Mouse (Mus musculus): Measurements from ENCODE around the gene Dgat2.

Dgat2 gene

DNA sequence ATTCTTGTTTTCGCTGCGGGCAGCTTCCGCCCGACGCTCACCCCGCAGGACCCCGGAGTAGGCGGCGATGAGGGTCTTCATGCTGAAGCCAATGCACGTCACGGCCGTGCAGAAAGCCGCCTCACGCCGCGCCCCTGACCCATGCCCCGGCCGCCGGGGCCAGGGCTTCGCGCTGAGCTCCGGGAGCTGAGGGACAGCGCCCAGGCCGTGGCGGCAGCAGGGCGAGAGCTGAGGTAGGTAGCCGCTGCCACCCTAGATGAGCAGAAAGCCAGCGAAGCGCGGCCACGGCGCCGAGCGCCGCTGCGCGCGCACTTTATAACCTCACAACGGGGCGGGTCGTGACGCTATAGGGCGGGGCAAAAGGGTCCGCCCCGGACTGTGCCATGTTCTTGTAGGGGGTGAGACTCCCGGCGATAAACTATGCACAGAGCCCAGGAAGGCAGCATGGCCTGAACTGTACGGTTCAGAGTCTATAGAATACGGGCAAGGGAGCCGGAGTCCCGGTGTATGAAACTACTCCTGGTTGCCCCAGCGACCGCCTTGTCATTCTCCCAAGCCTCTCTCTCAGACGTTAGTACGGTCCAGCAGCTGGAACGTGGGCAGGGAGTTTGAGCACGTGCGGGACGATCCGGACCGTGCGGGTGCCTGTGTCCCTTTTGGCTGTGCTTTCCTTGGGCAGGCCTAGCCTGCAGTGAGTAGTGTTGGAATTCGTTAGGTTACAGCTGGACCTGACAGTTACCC lies at the start of gene Dgat2:
Gene Dgat2 (minus strand): TSS at position 288 of the 741 bp plus-strand sequence.
- DNase-seq (ENCODE audit: low read depth, low spot score) = peak; percentile 85

DNA sequence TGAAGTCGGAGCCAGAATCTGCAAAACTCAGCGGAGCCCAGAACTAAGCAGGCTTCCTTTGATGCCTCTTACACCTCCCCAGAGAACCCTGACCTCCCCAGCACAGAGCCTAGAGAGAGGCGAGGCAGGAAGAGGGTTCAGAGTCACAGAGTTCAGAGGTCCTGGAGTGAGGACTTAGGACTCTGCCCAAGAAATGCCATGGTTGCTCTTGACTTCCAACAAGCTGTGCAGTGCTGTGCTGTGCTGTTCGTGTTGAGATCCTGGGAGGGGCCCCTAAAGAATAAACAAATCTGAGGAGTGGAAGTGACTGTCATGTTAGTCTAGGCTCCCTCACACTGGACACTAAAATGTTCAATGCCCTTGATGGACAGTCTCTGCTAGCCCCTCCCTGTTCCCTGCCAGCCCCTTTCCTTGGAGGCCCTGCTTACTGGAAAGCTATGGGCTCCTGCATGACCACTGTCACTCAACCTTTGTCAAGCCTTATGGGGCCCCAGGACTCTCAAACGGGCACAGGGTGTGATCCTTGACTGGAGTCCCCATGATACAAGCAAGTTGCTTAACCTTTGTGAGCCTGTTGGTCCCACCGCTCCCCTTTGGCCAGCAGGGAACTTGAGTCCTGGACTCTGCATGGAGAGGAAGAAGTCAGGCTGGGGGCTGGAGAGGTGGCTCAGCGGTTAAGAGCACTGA lies 47.7 kb upstream of the Dgat2 start:
- no peak for DNase-seq (ENCODE audit: low read depth, low spot score)

DNA sequence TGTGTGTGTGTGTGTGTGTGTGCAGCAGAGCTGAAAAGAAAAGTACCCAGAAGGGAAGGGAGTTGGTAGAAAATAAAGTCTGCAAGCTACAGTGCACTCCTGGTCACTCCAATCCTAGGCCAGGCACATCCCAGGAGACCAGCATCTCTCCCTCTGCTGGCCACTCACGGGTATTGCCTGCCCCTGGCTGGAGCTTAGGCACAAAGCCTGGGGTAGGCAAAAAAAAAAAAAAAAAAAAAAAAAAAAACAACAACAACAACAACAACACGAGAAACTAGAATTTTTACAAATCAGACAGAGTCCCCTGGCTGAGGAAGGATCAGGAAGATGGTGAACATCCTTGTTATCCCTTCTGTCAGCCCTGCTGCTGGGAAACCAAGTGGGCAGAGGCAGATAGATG lies 46.9 kb upstream of the Dgat2 start:
- peak; percentile 49 for DNase-seq (ENCODE audit: low read depth, low spot score)

DNA sequence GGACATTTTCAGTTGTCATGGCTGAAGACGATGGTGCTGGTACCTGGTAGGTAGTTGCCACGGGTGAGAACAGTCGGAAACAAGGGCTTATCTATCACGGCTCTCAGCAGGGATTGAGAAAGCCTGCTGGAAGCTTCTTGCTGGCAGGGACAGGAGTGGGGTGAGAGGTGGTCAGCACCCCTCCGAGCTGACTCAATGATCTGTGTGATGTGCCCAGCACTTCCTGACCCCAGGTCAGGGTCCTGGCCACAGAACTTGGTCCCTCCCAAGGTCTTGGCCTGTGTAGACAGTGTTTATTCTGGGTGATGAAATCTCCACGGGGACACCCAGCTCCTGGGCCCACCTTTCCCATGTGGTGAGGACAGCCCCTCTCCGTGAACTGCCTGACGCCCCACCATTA lies 46.3 kb upstream of the Dgat2 start:
- DNase-seq (ENCODE audit: low read depth, low spot score) = no peak

DNA sequence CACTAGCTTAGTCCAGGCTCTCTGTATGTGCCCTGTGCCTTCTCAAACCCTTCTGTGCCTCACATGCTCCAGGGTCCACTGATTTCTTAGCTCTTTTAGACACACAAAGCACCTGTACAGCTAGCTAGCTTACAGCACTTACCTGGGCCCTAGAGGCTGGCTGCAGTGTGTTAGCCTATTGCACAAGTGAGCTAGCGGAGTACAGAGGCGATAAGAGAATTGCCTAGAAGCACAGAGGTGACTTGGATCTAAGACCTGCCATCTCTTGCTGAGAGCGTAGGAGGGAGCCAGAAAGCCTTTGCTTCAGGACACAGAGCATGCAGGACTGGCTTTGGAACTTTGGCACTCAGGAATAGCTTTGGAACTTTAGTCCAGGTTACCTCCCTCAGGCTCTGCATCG lies 44.7 kb upstream of the Dgat2 start:
- DNase-seq (ENCODE audit: low read depth, low spot score) = no peak

DNA sequence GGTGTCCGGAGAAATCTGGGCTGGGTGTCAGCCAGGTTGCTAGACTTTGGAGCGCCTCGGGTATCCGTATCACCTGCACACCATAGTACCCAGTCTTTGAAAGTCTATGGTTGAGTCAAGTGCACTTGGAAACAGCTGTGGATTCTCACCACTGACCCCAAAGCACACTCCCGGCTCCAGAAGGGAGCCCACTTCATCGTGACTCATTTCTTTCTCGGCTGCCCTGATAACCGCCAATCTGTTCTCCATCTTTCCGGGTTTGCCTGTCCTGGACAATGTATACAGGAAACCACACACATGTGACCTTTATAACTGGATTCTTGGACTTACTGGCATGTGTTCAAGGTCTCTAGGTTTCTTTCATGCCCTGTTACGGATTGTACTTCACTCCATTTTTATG lies 44.1 kb upstream of the Dgat2 start:
- DNase-seq (ENCODE audit: low read depth, low spot score) = no peak

DNA sequence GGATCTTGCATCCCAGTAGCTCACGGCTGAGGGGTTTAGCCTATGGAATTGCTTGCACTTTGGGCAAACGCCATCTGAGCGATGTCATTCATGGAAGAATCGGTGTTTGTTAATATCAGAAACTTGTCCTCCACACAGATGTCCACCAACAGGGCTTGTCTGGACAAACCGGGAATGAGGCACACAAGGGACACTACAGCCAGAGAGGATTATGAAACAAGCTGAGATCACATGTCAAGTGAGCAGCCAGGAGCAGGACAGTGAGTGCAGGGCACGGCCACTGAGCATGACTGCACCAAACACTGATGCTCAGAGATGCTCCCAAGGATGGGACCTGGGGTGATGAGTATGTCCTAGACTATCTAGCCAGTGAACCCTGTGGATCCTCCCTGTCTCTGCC lies 42.9 kb upstream of the Dgat2 start:
- no peak for DNase-seq (ENCODE audit: low read depth, low spot score)

DNA sequence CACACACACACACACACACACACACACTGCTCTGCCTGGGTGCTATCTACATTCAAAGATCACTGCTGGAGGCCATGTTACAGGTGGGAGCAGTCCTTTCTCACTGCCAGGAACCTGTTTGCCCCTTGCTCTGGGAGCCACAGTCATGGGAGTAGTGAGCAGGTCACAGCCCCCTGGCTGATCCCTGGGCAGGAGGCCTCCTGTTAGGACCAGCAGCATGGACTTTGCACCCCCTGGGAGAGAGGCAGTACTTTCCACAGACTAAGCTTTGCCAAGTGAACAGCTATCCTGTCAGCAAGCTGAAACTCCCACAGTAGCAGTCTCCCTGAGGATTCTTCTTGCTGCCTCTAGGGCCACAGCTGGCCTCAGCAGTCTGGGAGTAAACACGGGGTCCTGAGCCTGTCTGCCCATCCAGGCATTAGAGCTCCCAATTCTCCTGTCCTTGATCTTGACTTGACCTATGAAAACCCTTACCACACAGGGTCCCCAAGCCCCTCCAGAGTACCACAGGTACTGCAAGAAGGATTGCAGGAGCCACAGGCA lies 42.2 kb upstream of the Dgat2 start:
- no peak for DNase-seq (ENCODE audit: low read depth, low spot score)

DNA sequence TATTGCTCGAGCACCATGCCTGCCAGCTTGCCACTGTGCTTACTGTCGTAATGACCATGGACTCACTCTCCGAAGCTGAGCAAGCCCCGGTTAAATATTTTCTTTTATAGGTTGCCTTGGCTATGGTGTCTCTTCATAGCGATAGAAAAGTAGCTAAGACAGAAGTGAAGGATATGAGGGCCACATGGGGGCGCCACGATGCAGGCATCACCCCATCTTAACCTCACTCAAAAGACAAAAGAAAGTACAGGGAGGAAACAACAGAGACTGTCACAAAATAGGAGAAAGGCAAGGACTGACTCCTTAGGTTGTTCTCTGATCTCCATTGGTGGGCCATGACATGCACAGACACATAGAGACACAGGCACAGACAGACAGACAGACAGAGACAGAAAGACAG lies 41.7 kb upstream of the Dgat2 start:
- peak; percentile 31 for DNase-seq (ENCODE audit: low read depth, low spot score)

DNA sequence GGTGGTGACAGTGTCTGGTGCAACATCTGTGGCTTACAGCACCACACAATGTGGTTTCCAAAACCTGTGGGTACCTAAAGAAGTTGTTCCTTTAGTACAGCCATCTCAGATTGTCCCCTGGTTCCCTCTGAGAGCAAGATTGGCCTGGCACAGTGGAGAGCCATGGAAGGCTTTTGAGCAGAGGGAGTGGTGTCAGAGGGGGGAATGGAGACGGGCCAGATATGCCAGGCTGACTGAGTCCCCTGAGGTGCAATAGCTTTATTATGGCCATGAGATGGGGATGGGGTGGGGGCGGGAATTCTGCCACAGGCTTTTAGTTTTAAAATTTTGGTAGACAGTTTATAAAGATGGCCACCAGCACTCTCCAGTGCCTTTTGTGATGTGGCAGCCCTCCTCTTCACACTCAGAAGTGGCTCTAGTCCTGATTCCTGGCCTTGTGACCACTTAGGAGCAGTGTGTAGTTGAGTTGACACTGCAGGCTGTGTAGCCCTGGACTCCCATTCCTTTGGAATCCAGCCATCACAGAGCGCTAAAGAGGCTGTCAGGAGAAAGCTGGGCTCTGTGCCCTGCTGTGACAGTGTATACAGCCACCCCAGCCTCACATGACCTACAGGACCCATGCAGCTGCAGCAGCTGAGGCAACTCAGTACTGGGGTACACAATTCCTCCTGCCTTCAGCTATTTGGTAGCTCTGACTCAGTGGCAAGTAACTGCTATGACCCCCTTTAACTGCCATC lies 35.0 kb upstream of the Dgat2 start:
- no peak for DNase-seq (ENCODE audit: low read depth, low spot score)

DNA sequence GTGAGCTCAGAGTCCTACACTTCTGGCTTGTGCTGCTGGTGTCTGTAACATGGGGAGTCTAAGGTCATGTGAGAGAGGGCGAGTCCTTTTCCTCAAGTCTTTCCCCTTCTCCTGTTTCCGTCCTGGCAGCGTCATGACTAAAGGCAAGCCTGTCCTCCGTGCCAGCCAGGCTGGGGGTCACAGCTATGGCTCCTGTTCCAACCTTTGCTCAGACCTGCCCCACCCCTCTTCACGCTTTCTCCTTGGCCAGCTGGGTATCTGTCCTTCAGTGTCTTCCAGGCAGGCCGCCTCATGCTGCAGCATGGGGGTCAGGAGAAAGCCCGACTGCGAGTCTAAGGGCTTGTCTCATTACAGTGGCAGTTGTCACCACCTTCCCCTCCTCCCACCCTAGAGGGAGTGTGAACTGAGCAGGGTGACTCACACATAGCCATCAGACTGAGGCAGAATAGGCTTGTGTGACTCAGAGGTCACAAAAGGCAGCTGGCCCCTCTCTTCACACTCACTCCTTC lies 32.9 kb upstream of the Dgat2 start:
- DNase-seq (ENCODE audit: low read depth, low spot score) = no peak

DNA sequence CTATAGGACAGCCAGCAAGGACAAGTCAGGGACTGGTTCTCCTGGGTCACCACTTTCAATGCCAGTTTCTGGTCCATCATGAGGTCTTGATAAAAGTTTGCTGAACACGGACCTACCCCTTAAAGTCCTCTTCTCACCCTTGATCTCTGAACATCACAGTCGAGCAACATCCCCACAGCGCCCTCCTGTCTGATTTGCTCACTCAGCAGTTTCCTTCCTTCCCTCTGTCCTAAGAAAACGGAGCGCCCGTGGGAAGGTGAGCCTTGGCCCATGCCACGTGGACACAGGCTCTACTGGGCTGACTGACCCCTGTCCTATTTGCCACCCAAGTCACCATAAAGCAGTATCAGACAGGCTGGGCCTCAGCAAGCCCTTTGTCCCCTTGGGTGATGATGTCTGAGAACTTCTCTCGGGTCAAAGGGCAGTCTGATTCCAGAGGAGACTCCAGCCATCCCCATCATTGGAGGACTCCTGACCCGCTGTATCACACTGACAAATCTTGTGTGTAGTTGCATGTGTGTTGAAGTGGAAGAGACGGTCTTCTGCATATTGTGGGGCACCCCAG lies 32.2 kb upstream of the Dgat2 start:
- no peak for DNase-seq (ENCODE audit: low read depth, low spot score)

DNA sequence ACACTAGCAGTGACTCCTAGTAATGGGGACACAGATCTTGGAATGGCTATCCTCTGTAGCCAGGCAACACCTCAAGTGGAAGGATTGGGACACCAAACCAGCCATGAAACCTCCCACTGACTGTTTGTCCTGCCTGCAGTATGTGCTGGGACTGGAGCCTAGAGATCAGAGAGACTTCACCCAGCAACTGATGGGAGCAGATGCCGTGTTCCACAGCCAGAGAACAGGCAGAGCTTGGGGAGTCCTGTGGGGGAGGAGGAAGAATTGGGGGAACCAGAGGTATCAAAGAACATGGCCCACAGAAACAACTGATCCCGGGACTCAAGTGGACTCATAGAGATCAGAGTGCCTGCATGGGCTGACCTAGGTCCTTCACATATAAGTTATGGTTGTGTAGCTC lies 31.2 kb upstream of the Dgat2 start:
- DNase-seq (ENCODE audit: low read depth, low spot score) = no peak

DNA sequence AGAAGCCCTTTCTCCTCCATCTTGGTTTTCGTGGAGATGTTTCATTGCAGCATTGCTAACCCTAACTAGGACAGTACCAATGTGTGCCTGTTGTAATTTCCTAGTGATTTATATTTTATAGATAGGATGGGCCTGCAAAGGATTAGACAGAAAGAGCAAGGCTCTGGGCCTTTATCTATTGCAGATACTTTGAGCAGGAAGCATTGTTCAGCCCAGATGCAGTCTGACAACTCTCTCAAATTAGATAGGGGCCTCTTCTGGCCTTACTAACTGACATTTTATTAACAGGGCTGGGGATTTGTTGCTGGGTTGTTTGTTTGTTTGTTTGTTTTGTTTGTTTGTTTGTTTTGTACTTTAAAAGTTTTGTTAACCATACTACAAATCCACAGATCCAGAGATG lies 30.5 kb upstream of the Dgat2 start:
- no peak for DNase-seq (ENCODE audit: low read depth, low spot score)

DNA sequence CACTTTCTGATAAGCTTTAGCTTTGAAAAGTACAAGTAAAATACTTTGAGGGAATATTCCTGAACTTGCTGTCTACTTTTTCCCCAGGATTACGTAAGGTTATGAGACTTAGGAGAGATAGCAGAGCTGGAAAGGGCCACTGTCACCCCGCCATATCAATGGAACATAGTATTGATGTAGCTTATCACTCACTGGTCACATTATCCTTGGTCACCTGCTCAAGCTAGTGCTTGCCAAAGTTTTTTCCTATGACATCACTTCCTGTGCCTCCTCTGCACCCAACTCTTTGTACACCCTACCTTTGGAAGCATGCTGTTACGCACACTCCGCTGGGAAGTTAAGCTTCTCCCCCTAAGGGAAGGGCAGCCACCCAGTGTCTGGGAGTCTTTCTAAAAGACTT lies 26.2 kb upstream of the Dgat2 start:
- DNase-seq (ENCODE audit: low read depth, low spot score) = no peak

DNA sequence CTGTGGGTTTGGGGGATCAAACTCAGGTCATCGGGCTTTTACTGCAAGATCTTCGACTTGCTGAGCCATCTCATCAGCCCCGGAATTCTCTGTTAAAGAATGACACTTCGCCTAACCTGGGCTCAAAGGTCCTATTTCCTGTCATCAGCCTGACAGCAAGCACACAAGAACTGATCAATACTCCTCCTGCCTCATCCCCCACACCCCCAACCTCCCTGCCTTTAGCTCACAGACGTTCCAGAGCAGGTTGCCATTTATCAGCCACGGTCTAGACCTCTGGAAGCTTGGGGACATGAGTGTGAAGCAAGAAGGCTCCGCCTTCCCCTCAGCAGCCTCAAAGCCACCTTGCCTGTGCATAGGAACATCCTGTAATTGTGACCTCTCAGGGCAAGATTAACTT lies 23.8 kb upstream of the Dgat2 start:
- no peak for DNase-seq (ENCODE audit: low read depth, low spot score)

DNA sequence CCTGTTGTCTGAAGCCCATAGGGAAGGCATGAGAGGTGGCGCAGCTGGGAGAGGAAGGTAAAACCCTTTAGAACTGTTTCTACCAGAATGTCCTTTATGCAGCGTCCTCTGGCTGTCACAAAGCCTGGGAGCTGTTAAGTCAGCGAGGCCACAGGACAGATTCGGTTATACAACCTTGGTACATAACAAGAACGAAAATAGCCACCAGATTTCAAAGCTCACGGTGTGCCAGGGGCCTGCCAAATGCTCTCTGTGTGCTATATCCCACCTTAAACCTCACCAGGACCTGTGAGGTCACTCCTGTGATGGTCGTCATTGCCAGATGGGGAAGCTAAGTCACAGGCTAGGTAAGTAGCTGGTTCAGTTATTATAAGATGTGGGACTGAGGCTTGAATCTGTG lies 19.6 kb upstream of the Dgat2 start:
- DNase-seq (ENCODE audit: low read depth, low spot score) = no peak

DNA sequence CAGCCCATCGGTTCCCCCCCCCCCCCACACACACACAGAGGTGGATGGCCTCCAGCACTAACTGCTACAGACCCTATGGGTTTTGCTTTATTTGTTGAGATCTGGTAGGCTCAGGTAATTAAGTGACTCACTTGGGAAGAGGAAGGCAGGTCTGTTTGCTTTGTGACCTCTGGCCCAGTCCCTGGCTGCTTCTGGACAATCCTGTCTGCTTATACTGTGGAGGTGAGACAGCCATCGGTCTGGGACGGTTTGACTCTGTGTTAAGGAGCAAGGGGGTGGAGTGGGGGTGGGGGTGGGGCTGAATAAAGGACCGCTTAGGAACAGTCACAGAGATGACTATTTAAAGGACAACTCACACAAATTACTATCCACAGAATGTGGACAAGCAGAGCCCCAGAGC lies 17.8 kb upstream of the Dgat2 start:
- DNase-seq (ENCODE audit: low read depth, low spot score) = no peak

DNA sequence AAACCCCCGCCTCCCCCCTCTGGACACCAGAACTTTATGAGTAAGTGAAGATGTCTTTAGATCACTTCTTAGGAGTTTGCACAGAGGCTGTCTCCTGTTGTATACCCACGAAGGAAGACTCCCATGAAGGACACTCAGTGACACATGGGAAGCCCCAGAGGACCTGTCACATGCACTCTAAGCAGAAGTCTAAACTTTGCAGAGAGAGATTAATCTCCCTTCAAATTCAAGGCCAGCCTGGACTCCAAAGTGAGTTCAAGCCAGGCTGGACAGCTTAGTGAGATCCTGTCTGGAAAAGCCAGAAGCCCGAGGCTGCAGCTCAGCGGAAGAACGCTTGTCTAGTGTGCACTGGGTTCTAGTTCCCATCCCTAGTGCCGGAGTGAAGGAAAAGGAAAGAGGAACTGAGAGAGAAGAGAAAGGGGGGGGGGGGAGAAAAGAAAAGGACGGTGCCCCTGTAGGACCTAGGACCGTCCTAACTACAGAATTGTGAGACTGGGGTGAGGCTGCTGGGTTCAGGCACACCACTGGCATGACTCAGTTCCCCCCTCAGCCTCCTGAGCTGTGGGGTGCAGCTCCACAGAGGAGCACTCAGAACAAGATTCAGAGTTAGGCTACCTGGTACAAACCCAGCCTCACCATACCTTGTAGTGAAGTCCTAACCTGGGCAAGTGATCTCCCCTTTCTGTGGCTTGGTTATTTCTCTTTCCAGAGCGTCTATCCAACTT lies 17.1 kb upstream of the Dgat2 start:
- no peak for DNase-seq (ENCODE audit: low read depth, low spot score)

DNA sequence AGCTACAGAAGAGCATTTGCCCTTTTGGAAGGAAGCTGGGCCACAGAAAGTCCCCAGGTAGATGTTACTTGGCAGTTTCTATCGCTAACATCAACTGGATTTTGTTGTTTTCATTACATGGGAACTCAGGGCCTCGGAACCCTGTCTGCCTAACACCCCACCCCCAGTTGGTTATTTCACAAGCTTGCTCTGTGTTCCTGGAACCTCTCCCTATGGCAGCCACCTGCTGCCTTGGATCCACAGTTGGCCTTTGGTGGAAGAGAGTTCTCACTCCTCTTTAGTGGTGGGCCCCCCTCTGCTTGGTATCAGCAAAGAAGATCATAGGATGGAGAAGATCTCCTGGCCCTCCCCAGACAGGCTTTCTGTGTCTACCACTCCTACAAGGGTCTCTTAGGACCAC lies 16.3 kb upstream of the Dgat2 start:
- DNase-seq (ENCODE audit: low read depth, low spot score) = no peak

DNA sequence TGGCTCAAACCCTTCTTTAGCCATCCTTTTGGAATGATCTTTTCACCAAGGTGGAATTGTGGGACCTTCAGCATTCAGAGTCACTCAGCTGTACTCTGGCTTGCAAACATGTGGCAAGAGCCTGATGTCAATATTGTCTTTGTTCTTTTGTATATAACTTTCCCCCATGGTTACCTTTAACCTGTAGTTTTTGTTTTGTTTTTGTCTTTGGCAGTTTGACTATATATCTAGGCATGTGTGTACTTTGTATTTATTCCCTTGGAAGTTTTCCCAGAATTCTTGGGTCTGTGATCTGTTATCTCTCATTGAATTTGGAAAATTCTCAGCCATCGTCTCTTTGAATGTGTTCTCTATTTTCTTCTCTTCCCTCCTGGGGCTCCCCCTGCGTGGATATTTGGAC lies 12.0 kb upstream of the Dgat2 start:
- DNase-seq (ENCODE audit: low read depth, low spot score) = no peak

All from ES-CJ7 (cell line).